Mouse (Mus musculus) liver, embryonic 14.5 days (tissue): ENCODE measurements around the gene Mill2. TPM values are rescaled to one million over a fixed set of nuclear protein-coding genes. Genes with fewer than 3 reads are reported as not detected.

ENCODE experiments used
- ATAC-seq: fragments of 200-750 bp; cut with Nextera tagmentation; 2 replicates; pipeline ENCODE4 v1.8.0; 2017; ENCODE audit warnings: moderate number of reproducible peaks, mild to moderate bottlenecking, moderate library complexity; ENCODE audit not compliant: insufficient read depth
- DNase-seq, 3 experiments: peaks; one replicate each; pipeline ENCODE4 v3.0.0-alpha.2; 2012 to 2013; ENCODE audit warnings: low read depth in 3 of 3, low spot score in 3 of 3
- H3K27ac ChIP-seq: fragments of 300-500 bp; sonication (generic); 2 replicates; pipeline ENCODE4 v1.5.1; 2014; ENCODE audit warnings: moderate library complexity, mild to moderate bottlenecking, control low read depth, inconsistent platforms
- H3K27me3 ChIP-seq: fragments of 300-500 bp; sonication (generic); 2 replicates; pipeline ENCODE4 v1.6.1; 2014; ENCODE audit warnings: mild to moderate bottlenecking, low read length, moderate library complexity; ENCODE audit not compliant: control insufficient read depth, insufficient read depth
- H3K36me3 ChIP-seq: fragments of 300-500 bp; sonication (generic); replicated peaks from 2 replicates; pipeline ENCODE4 v1.6.1; 2014; ENCODE audit warnings: low read depth; ENCODE audit not compliant: control insufficient read depth, insufficient read depth
- H3K4me1 ChIP-seq, 2 experiments: fragments of 200-500 bp in 1 of 2; fragments of 300-500 bp in 1 of 2; sonication (generic) in 1 of 2; replicated peaks; 2 replicates each; pipeline ENCODE4 v1.6.1; 2012 to 2014; ENCODE audit warnings: antibody characterized with exemption in 1 of 2, inconsistent platforms in 1 of 2, low read length in 1 of 2; ENCODE audit not compliant: control insufficient read depth in 2 of 2, insufficient read depth in 2 of 2
- H3K4me2 ChIP-seq: fragments of 300-500 bp; sonication (generic); 2 replicates; pipeline ENCODE4 v1.6.1; 2014; ENCODE audit warnings: low read depth, mild to moderate bottlenecking, control low read depth, moderate library complexity
- H3K4me3 ChIP-seq, 2 experiments: fragments of 200-500 bp in 1 of 2; fragments of 300-500 bp in 1 of 2; sonication (generic) in 1 of 2; 2 replicates each; pipeline ENCODE4 v1.5.1; 2012 to 2014; ENCODE audit warnings: low read depth in 2 of 2, low read length in 2 of 2, mild to moderate bottlenecking in 2 of 2, control low read depth in 1 of 2, inconsistent platforms in 1 of 2, moderate library complexity in 1 of 2; ENCODE audit not compliant: insufficient read depth in 1 of 2
- H3K9ac ChIP-seq: fragments of 300-500 bp; sonication (generic); replicated peaks from 2 replicates; pipeline ENCODE4 v1.6.1; 2014; ENCODE audit warnings: mild to moderate bottlenecking, control low read depth, moderate library complexity
- H3K9me3 ChIP-seq: fragments of 300-500 bp; sonication (generic); 2 replicates; pipeline ENCODE4 v1.6.1; 2016; ENCODE audit warnings: low read length, mixed read lengths; ENCODE audit not compliant: control insufficient read depth
- CTCF ChIP-seq: IDR thresholded peaks from 2 replicates; pipeline ENCODE4 v1.5.1; 2016; ENCODE audit warnings: antibody characterized with exemption, low read depth, control low read depth
- EP300 ChIP-seq: IDR thresholded peaks from 2 replicates; pipeline ENCODE4 v1.6.1; 2016; ENCODE audit warnings: antibody characterized with exemption, low read depth
- WGBS: fragments of 180-500 bp; shearing (Covaris S2); extraction: QIAGEN DNeasy Blood & Tissue Kit; methylation state at CpG from one replicate; pipeline ENCODE4 v1.1.7; 2014; ENCODE audit not compliant: insufficient replicate concordance; 5-methylcytosine and 5-hydroxymethylcytosine counted together
- polyA plus RNA-seq, 2 experiments: library from polyadenylated mRNA; depleted of rRNA in 1 of 2; stranded (reverse) in 1 of 2; unstranded in 1 of 2; fragments of >200 nt; fragmentation: Nextera tagmentation in 1 of 2; extraction: Ambion mirVana in 1 of 2; gene quantifications; 2 replicates each; pipeline versions ENCODE4 v1.2.1 to v1.2.3; 2012 to 2014

Gene Mill2
- polyA plus RNA-seq, 2 experiments = 0.09 to 0.18 TPM

GRCm38 (mm10) chr7:18872816-18873215 lies 33.0 kb downstream of the Mill2 start:
- Histone ChIP-seq H3K27ac (no peak overlapping the region), H3K4me1 (0 out of 4 replicates have a peak, but pooled peaks cover 0 to 2% of the 10 kb centered on the region in 2 experiments), H3K36me3 (no peaks in the 10 kb centered on the region), H3K9ac (no peak overlapping the region), H3K4me2 (peak overlapping the region; percentile 38), H3K9me3 (no peaks in the 10 kb centered on the region; the same call in 1 of the 2 replicates), H3K27me3 (peaks cover 4% of the 10 kb centered on the region), H3K4me3 (no peak overlapping the region)
- TF ChIP-seq CTCF = no peak
- TF ChIP-seq EP300 = no peak
- DNase-seq = no peak
- 4% methylated on average over 7 of the region's 7 CpGs for WGBS
- ATAC-seq = no peak

DNA sequence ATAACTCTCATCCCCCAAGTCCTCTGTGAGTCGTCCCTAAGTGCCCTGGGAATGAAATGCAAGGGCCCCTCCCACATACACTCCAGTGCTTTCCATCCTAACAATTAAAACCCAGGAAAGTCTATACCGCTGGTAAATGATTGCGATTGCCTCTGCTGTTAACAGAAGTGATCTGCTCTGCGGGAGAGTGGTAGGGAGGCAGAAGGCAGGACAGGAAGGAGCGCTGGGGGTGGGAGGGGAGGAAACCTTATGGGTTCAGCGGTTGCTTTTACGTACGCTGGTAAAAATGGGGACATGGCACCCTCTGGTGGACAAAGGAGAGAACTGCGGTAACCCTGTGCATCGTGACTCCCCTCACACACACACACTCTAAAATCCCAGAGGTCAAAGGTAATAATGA lies 33.5 kb downstream of the Mill2 start:
- WGBS = 1% methylated on average over 10 of the region's 10 CpGs
- ATAC-seq (0 out of 2 replicates have a peak, but pooled peaks have one; percentile 21), DNase-seq (peak in 2 of 3 experiments; percentile 14 to 19)
- peak overlapping the region; percentile 38 for H3K4me2 ChIP-seq
- no peak overlapping the region for H3K4me3 ChIP-seq
- H3K9ac ChIP-seq = no peak overlapping the region
- H3K27me3 ChIP-seq = peaks cover 4% of the 10 kb centered on the region
- no peak overlapping the region for H3K27ac ChIP-seq
- H3K9me3 ChIP-seq = no peaks in the 10 kb centered on the region; the same call in 1 of the 2 replicates
- no peaks in the 10 kb centered on the region for H3K36me3 ChIP-seq
- H3K4me1 ChIP-seq = 0 out of 4 replicates have a peak, but pooled peaks cover 0 to 2% of the 10 kb centered on the region in 2 experiments
- no peak for TF ChIP-seq EP300
- TF ChIP-seq CTCF = peak; percentile 87

DNA sequence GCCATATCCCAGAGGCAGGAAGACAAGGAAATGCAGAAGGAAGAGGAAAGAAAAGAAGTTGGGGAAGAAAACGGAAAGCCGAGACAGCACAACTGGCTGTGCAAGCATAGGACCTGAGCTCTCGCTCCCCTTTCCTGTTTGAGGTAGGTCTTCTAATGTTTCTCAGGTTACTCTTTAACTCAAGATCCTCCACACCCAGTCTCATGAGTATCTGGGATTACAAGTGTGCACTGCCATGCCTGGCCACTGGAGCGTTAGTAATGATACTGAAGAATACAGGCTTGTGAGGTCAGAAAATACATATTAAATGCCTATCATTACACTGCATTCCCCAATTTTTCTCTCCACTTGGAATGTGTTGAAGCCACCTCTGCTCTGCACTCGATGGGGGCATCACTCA lies 35.6 kb downstream of the Mill2 start:
- Histone ChIP-seq H3K4me3 (no peak overlapping the region), H3K36me3 (no peaks in the 10 kb centered on the region), H3K4me1 (0 out of 4 replicates have a peak, but pooled peaks cover 0 to 2% of the 10 kb centered on the region in 2 experiments), H3K9me3 (no peaks in the 10 kb centered on the region), H3K4me2 (no peak overlapping the region), H3K27me3 (peaks cover 4% of the 10 kb centered on the region), H3K9ac (no peak overlapping the region), H3K27ac (no peak overlapping the region)
- WGBS = 71% methylated on average over 5 of the region's 5 CpGs
- TF ChIP-seq EP300 (no peak), CTCF (no peak)
- no peak for DNase-seq
- ATAC-seq = no peak

GRCm38 (mm10) chr7:18878691-18879090 lies 38.9 kb downstream of the Mill2 start:
- 48% methylated on average over 7 of the region's 7 CpGs for whole genome bisulfite sequencing

GRCm38 (mm10) chr7:18883991-18884744 lies 44.4 kb downstream of the Mill2 start:
- Histone ChIP-seq H3K4me2 (no peak overlapping the region), H3K9ac (no peak overlapping the region), H3K27me3 (no peaks in the 10 kb centered on the region), H3K9me3 (no peaks in the 10 kb centered on the region), H3K36me3 (no peaks in the 10 kb centered on the region), H3K27ac (no peak overlapping the region), H3K4me1 (no peaks in the 10 kb centered on the region), H3K4me3 (no peak overlapping the region)
- 29% methylated on average over 9 of the region's 9 CpGs for WGBS
- TF ChIP-seq EP300 (no peak), CTCF (no peak)
- ATAC-seq (peak; percentile 43; the same call in 1 of the 2 replicates), DNase-seq (no peak)

More at GRCm38 (mm10) chr7:18878691-18879090, 38.9 kb downstream of the Mill2 start:
- Histone ChIP-seq H3K9me3 (no peaks in the 10 kb centered on the region), H3K27me3 (no peaks in the 10 kb centered on the region), H3K9ac (no peak overlapping the region), H3K4me3 (no peak overlapping the region), H3K4me1 (no peaks in the 10 kb centered on the region), H3K36me3 (no peaks in the 10 kb centered on the region), H3K27ac (no peak overlapping the region), H3K4me2 (no peak overlapping the region)
- no peak for DNase-seq
- ATAC-seq = no peak
- TF ChIP-seq EP300 = no peak
- no peak for TF ChIP-seq CTCF
